Mouse (Mus musculus): Measurements from ENCODE around the gene Plekhm1.
"Not testable (repeated sequence)": the region's sequence is repeated elsewhere in the genome, so short reads cannot be mapped to it uniquely, and the experiment has no call there.

Plekhm1 gene

GRCm38 (mm10) chr11:103411981-103412949 lies at the start of gene Plekhm1:
Gene Plekhm1, minus strand, starts transcription at chr11:103412687.
- DNase-seq (ENCODE audit: low read depth), result peak; percentile 75

GRCm38 (mm10) chr11:103451105-103451504 lies 38.6 kb upstream of the Plekhm1 start:
- not testable (repeated sequence) for DNase-seq (ENCODE audit: low read depth)

- DNase-seq (ENCODE audit: low read depth), result not testable (repeated sequence)
Observed at GRCm38 (mm10) chr11:103449721-103450120, 37.2 kb upstream of the Plekhm1 start.

GRCm38 (mm10) chr11:103443678-103444077 lies 31.2 kb upstream of the Plekhm1 start:
- no peak for DNase-seq (ENCODE audit: low read depth)

- DNase-seq (ENCODE audit: low read depth), result no peak
Observed at GRCm38 (mm10) chr11:103436282-103436681, 23.8 kb upstream of the Plekhm1 start.

- no peak for DNase-seq (ENCODE audit: low read depth)
Observed at GRCm38 (mm10) chr11:103425031-103425430, 12.5 kb upstream of the Plekhm1 start.

- DNase-seq (ENCODE audit: low read depth), result no peak
Observed at GRCm38 (mm10) chr11:103419667-103420066, 7.2 kb upstream of the Plekhm1 start.

GRCm38 (mm10) chr11:103419226-103419625 lies 6.7 kb upstream of the Plekhm1 start:
- DNase-seq (ENCODE audit: low read depth), result no peak

- DNase-seq (ENCODE audit: low read depth), result no peak
Observed at GRCm38 (mm10) chr11:103413516-103413915, 1.0 kb upstream of the Plekhm1 start.

GRCm38 (mm10) chr11:103412950-103413423 lies 500 bp upstream of the Plekhm1 start:
- no peak for DNase-seq (ENCODE audit: low read depth)

- DNase-seq (ENCODE audit: low read depth), result no peak
Observed at GRCm38 (mm10) chr11:103411301-103411700, 1.2 kb downstream of the Plekhm1 start.

- no peak for DNase-seq (ENCODE audit: low read depth)
Observed at GRCm38 (mm10) chr11:103408880-103409279, 3.6 kb downstream of the Plekhm1 start.

- DNase-seq (ENCODE audit: low read depth), result not testable (repeated sequence)
Observed at GRCm38 (mm10) chr11:103407136-103407535, 5.4 kb downstream of the Plekhm1 start.

- DNase-seq (ENCODE audit: low read depth), result no peak
Observed at GRCm38 (mm10) chr11:103406551-103406950, 5.9 kb downstream of the Plekhm1 start.

- no peak for DNase-seq (ENCODE audit: low read depth)
Observed at GRCm38 (mm10) chr11:103405814-103406213, 6.7 kb downstream of the Plekhm1 start.

- DNase-seq (ENCODE audit: low read depth), result no peak
Observed at GRCm38 (mm10) chr11:103404618-103405017, 7.9 kb downstream of the Plekhm1 start.

- no peak for DNase-seq (ENCODE audit: low read depth)
Observed at GRCm38 (mm10) chr11:103403776-103404175, 8.7 kb downstream of the Plekhm1 start.

- DNase-seq (ENCODE audit: low read depth), result no peak
Observed at GRCm38 (mm10) chr11:103402738-103403137, 9.7 kb downstream of the Plekhm1 start.

- DNase-seq (ENCODE audit: low read depth), result no peak
Observed at GRCm38 (mm10) chr11:103402198-103402597, 10.3 kb downstream of the Plekhm1 start.

GRCm38 (mm10) chr11:103399986-103400385 lies 12.5 kb downstream of the Plekhm1 start:
- peak; percentile 54 for DNase-seq (ENCODE audit: low read depth)

- DNase-seq (ENCODE audit: low read depth), result no peak
Observed at GRCm38 (mm10) chr11:103399050-103399449, 13.4 kb downstream of the Plekhm1 start.

GRCm38 (mm10) chr11:103396682-103397081 lies 15.8 kb downstream of the Plekhm1 start:
- no peak for DNase-seq (ENCODE audit: low read depth)

GRCm38 (mm10) chr11:103396236-103396635 lies 16.3 kb downstream of the Plekhm1 start:
- DNase-seq (ENCODE audit: low read depth), result no peak

Measured in fibroblast of lung, adult 2 months (primary cell).